Mouse (Mus musculus) G1E (cell line): Measurements from ENCODE around the gene Cysltr2.

ENCODE experiments used
- CTCF ChIP-seq: IDR thresholded peaks from 2 replicates; pipeline ENCODE4 v1.5.1; 2012; ENCODE audit warnings: low read depth, low read length, inconsistent platforms, mixed read lengths
- GATA1 ChIP-seq: IDR thresholded peaks from 2 replicates; pipeline ENCODE4 v1.6.1; 2012; ENCODE audit warnings: borderline replicate concordance, low read length, inconsistent platforms, mixed read lengths
- GATA2 ChIP-seq: IDR thresholded peaks from 2 replicates; pipeline ENCODE4 v1.6.1; 2012; ENCODE audit warnings: low read depth, low read length, inconsistent platforms, borderline replicate concordance
- POLR2AphosphoS5 ChIP-seq: IDR thresholded peaks from 2 replicates; pipeline ENCODE4 v1.6.1; 2012; ENCODE audit warnings: low read depth, low read length, inconsistent platforms; ENCODE audit not compliant: insufficient replicate concordance
- TAL1 ChIP-seq: conservative IDR thresholded peaks from 2 replicates; pipeline ENCODE4 v1.6.1; 2012; ENCODE audit warnings: low read depth, low read length, inconsistent platforms, mixed read lengths

GRCm38 (mm10) chr14:73041689-73042088, 7.2 kb downstream of the Cysltr2 start:
- TF ChIP-seq GATA2 = no peak
- no peak for TF ChIP-seq TAL1
- TF ChIP-seq CTCF = no peak
- TF ChIP-seq GATA1 = no peak
- TF ChIP-seq POLR2AphosphoS5 = no peak
